Mouse (Mus musculus): ENCODE results near the gene Rptor. TPM values are rescaled to one million over a fixed set of nuclear protein-coding genes. Genes with fewer than 3 reads are reported as not detected.

Gene Rptor
- polyA plus RNA-seq, 1 experiment from 2014 or later: 15.6 TPM

DNA sequence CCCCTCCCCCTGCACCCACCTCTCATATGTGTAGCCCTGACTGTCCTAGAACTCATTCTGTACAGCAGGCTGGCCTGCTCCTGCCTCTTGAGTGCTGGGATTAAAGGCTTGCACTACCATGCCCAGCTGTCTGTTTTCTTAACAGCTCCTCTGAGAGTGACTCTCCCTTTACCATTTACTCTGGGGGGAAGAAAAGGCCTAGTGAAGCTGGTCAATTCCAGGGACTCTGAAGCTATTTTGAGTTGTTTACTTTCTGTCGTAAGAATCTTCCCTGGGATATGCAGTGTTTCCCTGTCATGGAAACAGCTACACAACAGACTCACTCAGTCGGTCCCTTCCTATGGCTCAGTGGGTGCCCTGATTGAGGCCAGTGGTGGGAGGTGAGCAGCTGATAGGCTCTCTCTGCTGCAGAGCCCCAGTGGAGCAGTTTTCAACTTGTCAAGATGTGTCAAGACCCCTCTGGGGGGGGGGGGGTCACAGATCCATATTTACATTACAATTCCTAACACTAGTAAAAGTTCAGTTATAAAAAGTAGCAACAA is 63.9 kb downstream of the Rptor start:
- Histone ChIP-seq H3K27ac (peak overlapping the region; percentile 69; the same call in 1 of the 2 replicates), H3K36me3 (no peaks in the 10 kb centered on the region), H3K4me3 (no peak overlapping the region; the same call in 1 of the 2 replicates), H3K27me3 (ENCODE audit: insufficient read depth, poor library complexity, severe bottlenecking) (no peaks in the 10 kb centered on the region), H3K4me1 (peaks cover 90% of the 10 kb centered on the region), H3K9me3 (no peaks in the 10 kb centered on the region)
- 11% methylated on average over 2 of the region's 2 CpGs for WGBS
- peak; percentile 83 for DNase-seq (ENCODE audit: low spot score)

DNA sequence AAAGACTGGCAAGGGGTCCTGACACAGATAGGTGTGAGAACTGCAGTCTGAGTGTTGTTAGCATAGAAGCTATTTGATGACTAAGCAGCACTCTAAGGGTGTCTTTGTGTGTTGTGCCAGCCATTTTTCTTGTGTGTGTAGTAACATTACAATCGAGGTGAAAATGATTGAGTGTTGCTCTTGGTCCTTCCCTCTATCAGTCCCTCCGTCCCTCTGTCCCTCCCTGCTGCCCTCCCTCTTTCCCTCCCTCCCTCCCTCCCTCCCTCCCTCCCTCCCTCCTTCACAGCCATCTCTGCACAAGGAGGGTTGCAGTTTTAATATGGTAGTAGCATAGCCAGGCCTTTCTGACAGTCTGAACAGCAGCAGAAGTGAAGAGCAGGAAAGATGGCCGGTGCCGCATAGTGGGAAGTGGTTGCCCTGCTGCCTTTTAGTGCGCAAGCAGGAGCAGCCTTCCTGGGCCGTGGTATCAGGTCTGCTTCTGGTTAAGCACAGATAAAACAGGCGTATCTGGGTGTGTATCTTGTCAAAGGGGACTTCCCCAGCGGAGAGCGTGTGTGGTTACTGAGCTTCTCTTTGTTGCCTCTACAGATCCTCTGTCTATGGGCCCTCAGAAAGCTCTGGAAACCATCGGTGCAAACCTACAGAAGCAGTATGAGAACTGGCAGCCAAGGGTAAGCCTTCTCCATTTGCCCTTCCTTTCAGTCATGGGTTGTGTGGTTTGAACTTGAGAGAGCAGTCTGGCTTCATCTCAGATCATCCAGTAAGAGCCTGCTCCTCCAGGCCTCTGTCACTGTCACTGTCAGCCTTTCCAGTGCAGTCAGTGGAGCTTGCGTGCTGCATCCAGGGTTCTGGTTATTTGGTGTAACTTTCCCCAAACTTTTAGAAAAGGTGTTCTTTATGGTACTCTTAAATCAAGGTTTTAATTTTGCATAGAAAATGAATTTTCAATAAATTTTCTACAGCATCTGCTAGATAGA is 68.3 kb downstream of the Rptor start:
- H3K36me3 ChIP-seq: peaks cover 4% of the 10 kb centered on the region; the same call in 1 of the 2 replicates
- WGBS: 27% methylated on average over 11 of the region's 11 CpGs
- H3K4me1 ChIP-seq: peaks cover 86% of the 10 kb centered on the region
- H3K27ac ChIP-seq: peak overlapping the region; percentile 23
- H3K27me3 ChIP-seq (ENCODE audit: insufficient read depth, poor library complexity, severe bottlenecking): no peaks in the 10 kb centered on the region
- no peaks in the 10 kb centered on the region for H3K9me3 ChIP-seq
- DNase-seq (ENCODE audit: low spot score): no peak
- H3K4me3 ChIP-seq: no peak overlapping the region

DNA sequence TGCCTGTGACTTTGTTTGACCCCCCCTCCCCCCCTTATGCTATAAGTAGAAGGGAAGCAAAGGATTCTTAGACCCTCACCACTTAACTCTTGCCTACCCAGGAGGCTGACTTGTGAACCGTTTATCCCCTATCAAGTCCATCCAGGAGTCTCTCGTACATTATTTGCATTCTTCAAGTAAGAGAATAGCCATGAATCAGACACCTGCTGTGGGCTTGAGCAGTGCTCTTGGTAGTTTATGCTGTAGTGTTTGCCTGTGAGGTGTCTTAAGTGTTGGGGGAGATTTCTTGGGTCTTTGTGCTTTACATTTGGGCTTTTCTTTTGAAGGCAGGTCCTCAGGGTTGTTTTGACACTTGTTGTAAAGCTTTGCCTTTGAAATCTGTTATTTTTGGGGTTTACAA is 69.3 kb downstream of the Rptor start:
- no peak for DNase-seq (ENCODE audit: low spot score)
- 0 out of 2 replicates have a peak overlapping the region, but pooled peaks have one; percentile 22 for H3K27ac ChIP-seq
- H3K4me3 ChIP-seq: no peak overlapping the region
- H3K4me1 ChIP-seq: peaks cover 86% of the 10 kb centered on the region
- H3K9me3 ChIP-seq: no peaks in the 10 kb centered on the region
- H3K36me3 ChIP-seq: peaks cover 4% of the 10 kb centered on the region; the same call in 1 of the 2 replicates
- WGBS: 49% methylated on average over 2 of the region's 2 CpGs
- no peaks in the 10 kb centered on the region for H3K27me3 ChIP-seq (ENCODE audit: insufficient read depth, poor library complexity, severe bottlenecking)

- Histone ChIP-seq H3K4me3 (no peak overlapping the region), H3K27ac (no peak overlapping the region), H3K4me1 (peaks cover 87% of the 10 kb centered on the region), H3K9me3 (no peaks in the 10 kb centered on the region), H3K36me3 (peaks cover 4% of the 10 kb centered on the region; the same call in 1 of the 2 replicates), H3K27me3 (ENCODE audit: insufficient read depth, poor library complexity, severe bottlenecking) (no peaks in the 10 kb centered on the region)
- WGBS: 64% methylated on average over 4 of the region's 4 CpGs
- no peak for DNase-seq (ENCODE audit: low spot score)
These were observed 70.1 kb downstream of the Rptor start for GRCm38 (mm10) chr11:119672775-119673174.

DNA sequence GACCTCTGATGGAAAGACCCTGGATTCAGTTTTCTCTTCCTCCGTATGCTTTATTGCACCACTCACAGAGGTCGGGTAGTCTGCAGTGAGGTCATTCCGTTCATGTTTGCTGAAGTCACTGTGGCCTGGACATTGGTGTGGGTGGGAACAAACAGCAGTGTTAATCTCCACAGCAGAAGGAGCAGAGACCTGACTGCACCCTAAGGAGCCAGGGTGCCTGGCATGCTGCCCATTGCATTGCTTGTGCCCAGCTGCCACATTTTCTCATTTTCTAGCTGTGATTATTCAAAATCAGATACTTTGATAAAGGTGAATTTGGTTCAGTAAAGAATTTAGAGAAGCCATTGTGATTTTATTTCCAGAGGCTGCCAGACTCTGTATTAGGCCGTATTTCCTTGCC is 72.1 kb downstream of the Rptor start:
- Histone ChIP-seq H3K9me3 (no peaks in the 10 kb centered on the region), H3K4me3 (no peak overlapping the region), H3K4me1 (peaks cover 80% of the 10 kb centered on the region), H3K27me3 (ENCODE audit: insufficient read depth, poor library complexity, severe bottlenecking) (no peaks in the 10 kb centered on the region), H3K36me3 (peaks cover 4% of the 10 kb centered on the region; the same call in 1 of the 2 replicates), H3K27ac (no peak overlapping the region)
- no peak for DNase-seq (ENCODE audit: low spot score)
- WGBS: 72% methylated on average over 4 of the region's 4 CpGs

DNA sequence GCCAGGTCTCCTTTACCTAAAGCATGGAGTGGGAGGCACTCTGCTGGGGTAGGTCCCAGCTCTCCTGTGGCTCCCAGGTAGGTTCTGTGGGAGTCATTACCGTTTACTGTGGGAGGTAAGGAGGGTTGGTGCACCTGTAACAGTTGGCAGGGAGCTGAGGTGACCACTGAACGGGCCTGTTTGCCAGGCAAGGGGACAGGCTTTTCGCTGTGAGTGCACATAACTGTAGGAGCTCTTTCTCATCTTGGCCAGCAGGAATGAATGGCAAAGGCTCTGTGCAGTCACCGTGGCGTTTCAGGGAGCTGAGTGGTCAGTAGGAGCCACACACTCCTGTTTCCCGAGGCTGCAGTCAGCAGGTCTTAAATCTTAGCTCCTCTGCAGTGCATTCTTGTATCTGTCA is 72.8 kb downstream of the Rptor start:
- Histone ChIP-seq H3K4me1 (peaks cover 75% of the 10 kb centered on the region), H3K9me3 (no peaks in the 10 kb centered on the region), H3K27ac (no peak overlapping the region), H3K27me3 (ENCODE audit: insufficient read depth, poor library complexity, severe bottlenecking) (no peaks in the 10 kb centered on the region), H3K4me3 (no peak overlapping the region), H3K36me3 (peaks cover 4% of the 10 kb centered on the region; the same call in 1 of the 2 replicates)
- DNase-seq (ENCODE audit: low spot score): no peak
- WGBS: 79% methylated on average over 6 of the region's 6 CpGs

GRCm38 (mm10) chr11:119676751-119677411 is 74.2 kb downstream of the Rptor start:
- DNase-seq (ENCODE audit: low spot score): no peak
- H3K4me1 ChIP-seq: peaks cover 75% of the 10 kb centered on the region
- WGBS: 61% methylated on average over 7 of the region's 7 CpGs
- H3K27ac ChIP-seq: peak overlapping the region; percentile 45; the same call in 1 of the 2 replicates
- no peaks in the 10 kb centered on the region for H3K9me3 ChIP-seq
- H3K36me3 ChIP-seq: peaks cover 4% of the 10 kb centered on the region; the same call in 1 of the 2 replicates
- H3K4me3 ChIP-seq: no peak overlapping the region
- H3K27me3 ChIP-seq (ENCODE audit: insufficient read depth, poor library complexity, severe bottlenecking): no peaks in the 10 kb centered on the region

- Histone ChIP-seq H3K36me3 (peaks cover 4% of the 10 kb centered on the region; the same call in 1 of the 2 replicates), H3K27ac (no peak overlapping the region), H3K4me1 (peaks cover 76% of the 10 kb centered on the region), H3K27me3 (ENCODE audit: insufficient read depth, poor library complexity, severe bottlenecking) (no peaks in the 10 kb centered on the region), H3K9me3 (no peaks in the 10 kb centered on the region), H3K4me3 (no peak overlapping the region)
- 92% methylated on average over 5 of the region's 5 CpGs for WGBS
- DNase-seq (ENCODE audit: low spot score): no peak
These were observed 75.7 kb downstream of the Rptor start for GRCm38 (mm10) chr11:119678427-119678826.

- no peaks in the 10 kb centered on the region for H3K36me3 ChIP-seq
- H3K27me3 ChIP-seq (ENCODE audit: insufficient read depth, poor library complexity, severe bottlenecking): no peaks in the 10 kb centered on the region
- no peak for DNase-seq (ENCODE audit: low spot score)
- WGBS: 79% methylated on average over 2 of the region's 2 CpGs
- no peak overlapping the region for H3K4me3 ChIP-seq
- peaks cover 87% of the 10 kb centered on the region for H3K4me1 ChIP-seq
- H3K9me3 ChIP-seq: no peaks in the 10 kb centered on the region
- H3K27ac ChIP-seq: no peak overlapping the region
These were observed 78.0 kb downstream of the Rptor start for GRCm38 (mm10) chr11:119680735-119681134.

GRCm38 (mm10) chr11:119682285-119682684 is 79.6 kb downstream of the Rptor start:
- H3K4me1 ChIP-seq: peaks cover 78% of the 10 kb centered on the region
- H3K9me3 ChIP-seq: no peaks in the 10 kb centered on the region
- H3K27me3 ChIP-seq (ENCODE audit: insufficient read depth, poor library complexity, severe bottlenecking): no peaks in the 10 kb centered on the region
- H3K36me3 ChIP-seq: no peaks in the 10 kb centered on the region
- 62% methylated on average over 2 of the region's 2 CpGs for WGBS
- 0 out of 2 replicates have a peak overlapping the region, but pooled peaks have one; percentile 39 for H3K27ac ChIP-seq
- no peak overlapping the region for H3K4me3 ChIP-seq
- no peak for DNase-seq (ENCODE audit: low spot score)

DNA sequence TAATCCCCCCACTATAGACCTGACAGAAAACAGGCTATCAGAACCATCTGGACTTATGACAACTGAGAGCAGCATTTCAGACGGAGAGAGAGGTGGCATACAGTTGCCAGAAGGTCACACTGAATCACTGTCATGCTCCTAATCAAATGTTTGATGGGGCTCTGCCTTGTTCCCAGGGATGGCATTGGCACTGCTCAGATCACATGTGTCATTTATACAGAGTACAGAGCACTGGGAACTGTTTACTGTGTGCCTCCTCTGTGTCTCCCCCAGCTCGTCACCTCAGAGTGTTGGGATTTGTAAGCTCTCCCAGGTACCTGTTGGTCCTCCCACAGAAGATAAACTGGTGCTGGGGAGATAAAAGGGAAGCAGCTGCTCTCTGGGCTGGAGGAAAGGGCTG is 81.1 kb downstream of the Rptor start:
- no peak for DNase-seq (ENCODE audit: low spot score)
- peaks cover 75% of the 10 kb centered on the region for H3K4me1 ChIP-seq
- no peaks in the 10 kb centered on the region for H3K36me3 ChIP-seq
- H3K27ac ChIP-seq: no peak overlapping the region
- H3K27me3 ChIP-seq (ENCODE audit: insufficient read depth, poor library complexity, severe bottlenecking): no peaks in the 10 kb centered on the region
- no peak overlapping the region for H3K4me3 ChIP-seq
- WGBS: 35% methylated on average over 2 of the region's 2 CpGs
- no peaks in the 10 kb centered on the region for H3K9me3 ChIP-seq

DNA sequence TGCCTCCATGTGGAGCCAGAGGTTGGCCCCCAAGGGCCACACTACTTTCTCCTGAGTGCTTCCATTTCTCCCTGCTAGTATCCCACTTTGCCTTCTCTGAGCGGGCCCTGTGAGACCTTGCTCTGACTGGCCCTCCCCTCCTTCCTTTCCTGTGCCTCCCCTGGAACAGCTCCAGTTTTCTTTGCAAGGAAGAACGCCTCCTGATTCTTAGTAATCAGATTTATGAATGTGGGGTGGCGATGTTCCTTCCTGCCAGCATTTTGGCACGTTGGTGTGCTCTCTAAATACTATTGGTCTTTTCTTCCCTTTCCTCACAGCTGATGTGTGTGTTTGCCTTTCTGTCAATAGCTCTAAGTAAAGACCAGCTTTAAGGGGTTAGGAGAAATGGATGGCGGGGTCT is 82.8 kb downstream of the Rptor start:
- Histone ChIP-seq H3K4me1 (peaks cover 75% of the 10 kb centered on the region), H3K27ac (peak overlapping the region; percentile 56; the same call in 1 of the 2 replicates), H3K9me3 (no peaks in the 10 kb centered on the region), H3K27me3 (ENCODE audit: insufficient read depth, poor library complexity, severe bottlenecking) (no peaks in the 10 kb centered on the region), H3K36me3 (no peaks in the 10 kb centered on the region), H3K4me3 (no peak overlapping the region)
- WGBS: 65% methylated on average over 5 of the region's 5 CpGs
- no peak for DNase-seq (ENCODE audit: low spot score)

All from heart, embryonic 10.5 days (tissue).